Mouse (Mus musculus): ENCODE results near the gene Iqgap2. TPM values are rescaled to one million over a fixed set of nuclear protein-coding genes. Genes with fewer than 3 reads are reported as not detected.

The Iqgap2 gene
- polyA plus RNA-seq, 1 experiment from 2014 or later = 31.5 TPM

- H3K9ac ChIP-seq (ENCODE audit: low read depth, low read length) = no peak overlapping the region
- H3K27ac ChIP-seq (ENCODE audit: low read depth, low read length) = no peak overlapping the region
- no peaks in the 10 kb centered on the region for H3K9me3 ChIP-seq (ENCODE audit: control insufficient read depth)
- ATAC-seq = no peak
- H3K4me2 ChIP-seq (replicated peaks; ENCODE audit: low read depth) = no peak overlapping the region
- no peaks in the 10 kb centered on the region for H3K4me1 ChIP-seq (replicated peaks; ENCODE audit: control insufficient read depth, insufficient read depth, low read length)
- no peak for TF ChIP-seq CTCF (IDR thresholded peaks at IDR 0.05; ENCODE audit: low read depth)
- no peaks in the 10 kb centered on the region for H3K27me3 ChIP-seq (replicated peaks; ENCODE audit: control insufficient read depth, insufficient read depth, low read length)
- H3K4me3 ChIP-seq (ENCODE audit: low read depth, low read length) = no peak overlapping the region
- H3K36me3 ChIP-seq (ENCODE audit: control insufficient read depth, insufficient read depth) = peaks cover 28% of the 10 kb centered on the region
- 66% methylated on average over 4 of the region's 4 CpGs for WGBS
Measured at GRCm38 (mm10) chr13:95653696-95654095, 238.0 kb downstream of the Iqgap2 start.

DNA sequence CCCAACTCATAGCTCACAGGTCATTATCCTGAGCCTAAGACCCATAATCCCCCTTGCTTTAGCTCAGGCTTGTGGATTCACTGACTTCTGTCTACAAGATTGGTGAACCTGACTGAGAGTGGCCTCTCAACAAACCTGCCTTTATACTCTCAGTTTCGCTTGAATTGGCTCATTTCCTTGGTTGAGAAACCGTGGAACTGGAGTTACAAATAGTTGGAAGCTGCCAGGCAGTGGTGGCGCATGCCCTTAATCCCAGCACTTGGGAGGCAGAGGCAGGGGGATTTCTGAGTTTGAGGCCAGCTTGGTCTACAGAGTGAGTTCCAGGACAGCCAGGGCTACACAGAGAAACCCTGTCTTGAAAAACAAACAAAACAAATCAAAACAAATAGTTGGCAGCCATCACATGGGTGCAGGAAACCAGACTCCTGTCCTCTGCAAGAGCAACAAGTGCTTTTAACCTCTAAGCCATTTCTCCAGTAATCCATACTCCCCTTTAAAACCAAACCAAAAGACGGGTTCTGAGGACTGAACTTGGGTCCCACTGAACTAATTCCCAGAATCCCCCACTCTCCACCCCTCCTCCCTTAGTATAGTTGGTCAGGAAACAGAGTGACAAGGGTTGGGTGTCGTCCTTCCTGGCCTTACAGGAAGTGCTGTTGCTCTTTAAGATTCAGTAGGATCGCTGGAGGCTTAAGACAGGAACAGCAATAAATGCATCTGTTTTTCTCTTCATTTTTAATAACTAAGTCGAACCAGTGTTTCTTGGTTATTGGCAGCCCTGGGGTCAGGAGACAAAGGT, 239.7 kb downstream of the Iqgap2 start:
- no peak for ATAC-seq
- WGBS = 78% methylated on average over 7 of the region's 7 CpGs
- peaks cover 12% of the 10 kb centered on the region for H3K36me3 ChIP-seq (ENCODE audit: control insufficient read depth, insufficient read depth)
- H3K27ac ChIP-seq (ENCODE audit: low read depth, low read length) = no peak overlapping the region
- no peaks in the 10 kb centered on the region for H3K4me1 ChIP-seq (replicated peaks; ENCODE audit: control insufficient read depth, insufficient read depth, low read length)
- no peak for TF ChIP-seq CTCF (IDR thresholded peaks at IDR 0.05; ENCODE audit: low read depth)
- no peak overlapping the region for H3K4me3 ChIP-seq (ENCODE audit: low read depth, low read length)
- H3K4me2 ChIP-seq (replicated peaks; ENCODE audit: low read depth) = no peak overlapping the region
- no peak overlapping the region for H3K9ac ChIP-seq (ENCODE audit: low read depth, low read length)
- no peaks in the 10 kb centered on the region for H3K27me3 ChIP-seq (replicated peaks; ENCODE audit: control insufficient read depth, insufficient read depth, low read length)
- H3K9me3 ChIP-seq (ENCODE audit: control insufficient read depth) = no peaks in the 10 kb centered on the region

- TF ChIP-seq CTCF (IDR thresholded peaks at IDR 0.05; ENCODE audit: low read depth) = no peak
- Histone ChIP-seq H3K4me2 (replicated peaks; ENCODE audit: low read depth) (no peak overlapping the region), H3K9me3 (ENCODE audit: control insufficient read depth) (no peaks in the 10 kb centered on the region), H3K4me3 (ENCODE audit: low read depth, low read length) (no peak overlapping the region), H3K36me3 (ENCODE audit: control insufficient read depth, insufficient read depth) (peaks cover 18% of the 10 kb centered on the region), H3K9ac (ENCODE audit: low read depth, low read length) (no peak overlapping the region), H3K27ac (ENCODE audit: low read depth, low read length) (no peak overlapping the region), H3K4me1 (replicated peaks; ENCODE audit: control insufficient read depth, insufficient read depth, low read length) (no peaks in the 10 kb centered on the region), H3K27me3 (replicated peaks; ENCODE audit: control insufficient read depth, insufficient read depth, low read length) (no peaks in the 10 kb centered on the region)
- WGBS = 93% methylated on average over 3 of the region's 3 CpGs
- ATAC-seq = no peak
Measured at GRCm38 (mm10) chr13:95649941-95650340, 241.8 kb downstream of the Iqgap2 start.

GRCm38 (mm10) chr13:95647248-95647647, 244.5 kb downstream of the Iqgap2 start:
- no peak overlapping the region for H3K4me2 ChIP-seq (replicated peaks; ENCODE audit: low read depth)
- TF ChIP-seq CTCF (IDR thresholded peaks at IDR 0.05; ENCODE audit: low read depth) = no peak
- H3K9me3 ChIP-seq (ENCODE audit: control insufficient read depth) = no peaks in the 10 kb centered on the region
- no peaks in the 10 kb centered on the region for H3K27me3 ChIP-seq (replicated peaks; ENCODE audit: control insufficient read depth, insufficient read depth, low read length)
- 63% methylated on average over 4 of the region's 4 CpGs for WGBS
- no peak overlapping the region for H3K27ac ChIP-seq (ENCODE audit: low read depth, low read length)
- ATAC-seq = no peak
- peaks cover 18% of the 10 kb centered on the region for H3K36me3 ChIP-seq (ENCODE audit: control insufficient read depth, insufficient read depth)
- H3K4me3 ChIP-seq (ENCODE audit: low read depth, low read length) = no peak overlapping the region
- no peak overlapping the region for H3K9ac ChIP-seq (ENCODE audit: low read depth, low read length)
- H3K4me1 ChIP-seq (replicated peaks; ENCODE audit: control insufficient read depth, insufficient read depth, low read length) = no peaks in the 10 kb centered on the region

- Histone ChIP-seq H3K27me3 (replicated peaks; ENCODE audit: control insufficient read depth, insufficient read depth, low read length) (no peaks in the 10 kb centered on the region), H3K27ac (ENCODE audit: low read depth, low read length) (no peak overlapping the region), H3K4me1 (replicated peaks; ENCODE audit: control insufficient read depth, insufficient read depth, low read length) (no peaks in the 10 kb centered on the region), H3K9me3 (ENCODE audit: control insufficient read depth) (no peaks in the 10 kb centered on the region), H3K36me3 (ENCODE audit: control insufficient read depth, insufficient read depth) (peaks cover 18% of the 10 kb centered on the region), H3K4me3 (ENCODE audit: low read depth, low read length) (no peak overlapping the region), H3K4me2 (replicated peaks; ENCODE audit: low read depth) (no peak overlapping the region), H3K9ac (ENCODE audit: low read depth, low read length) (no peak overlapping the region)
- no peak for ATAC-seq
- WGBS = 52% methylated on average over 9 of the region's 9 CpGs
- TF ChIP-seq CTCF (IDR thresholded peaks at IDR 0.05; ENCODE audit: low read depth) = no peak
Measured at GRCm38 (mm10) chr13:95646687-95647111, 245.0 kb downstream of the Iqgap2 start.

- Histone ChIP-seq H3K9ac (ENCODE audit: low read depth, low read length) (no peak overlapping the region), H3K9me3 (ENCODE audit: control insufficient read depth) (no peaks in the 10 kb centered on the region), H3K27ac (ENCODE audit: low read depth, low read length) (peak overlapping the region; percentile 1; the same call in 1 of the 2 replicates), H3K4me3 (ENCODE audit: low read depth, low read length) (no peak overlapping the region), H3K4me2 (replicated peaks; ENCODE audit: low read depth) (no peak overlapping the region), H3K27me3 (replicated peaks; ENCODE audit: control insufficient read depth, insufficient read depth, low read length) (no peaks in the 10 kb centered on the region), H3K4me1 (replicated peaks; ENCODE audit: control insufficient read depth, insufficient read depth, low read length) (no peaks in the 10 kb centered on the region), H3K36me3 (ENCODE audit: control insufficient read depth, insufficient read depth) (peaks cover 23% of the 10 kb centered on the region)
- 70% methylated on average over 7 of the region's 7 CpGs for WGBS
- no peak for ATAC-seq
- TF ChIP-seq CTCF (IDR thresholded peaks at IDR 0.05; ENCODE audit: low read depth) = no peak
Measured at GRCm38 (mm10) chr13:95643740-95644139, 248.0 kb downstream of the Iqgap2 start.
